In the genomic region with DNA sequence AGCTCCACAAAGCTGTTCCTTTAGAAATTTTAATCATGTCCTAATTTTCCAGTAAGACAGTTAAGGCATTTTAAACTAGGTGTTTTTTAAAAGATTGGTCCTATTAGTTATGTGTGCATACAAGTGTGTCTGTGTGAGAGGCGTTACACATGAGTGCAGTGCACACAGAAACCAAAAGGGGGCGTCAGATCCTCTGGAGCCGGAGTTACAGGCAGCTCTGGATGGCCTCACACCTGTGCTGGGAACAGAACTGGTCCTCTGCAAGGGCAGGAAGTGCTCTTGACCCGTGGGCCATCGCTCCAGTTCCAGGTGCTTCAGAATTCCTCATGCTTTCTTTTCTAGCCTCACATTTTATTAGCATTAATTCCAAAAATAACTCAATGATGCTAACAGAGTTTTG, we compare ENCODE assay signal across 25 mouse cellular contexts.
"Had no signal": no experiment of that assay in that cellular context is flagged by ENCODE, and none has a peak within 500 bp of the region (broad histone marks: within the 10 kb centered on the region; RNA-seq: fewer than 3 reads in every experiment).

No protein-coding gene starts in this region.

- H3K4me2 ChIP-seq: kidney, embryonic 15.5 days; limb, embryonic 13.5 days; liver, embryonic 12.5 days; liver, embryonic 15.5 days; lung, embryonic 15.5 days; midbrain, embryonic 11.5 days; neural tube, embryonic 12.5 days; neural tube, embryonic 15.5 days; stomach, embryonic 15.5 days had no signal

- ATAC-seq: liver, embryonic 12.5 days had no signal

- DNase-seq: kidney, adult 11 months; kidney, adult 8-10 months; kidney, postnatal 10 days; kidney, postnatal 36 days; liver; lung, adult 18-20 months; lung, postnatal 10 days; lung, postnatal 36 days; midbrain, embryonic 14.5 days; right cerebral cortex, adult 18-20 months; right cerebral cortex, postnatal 25 days; spleen, adult 18-20 months; thymus, adult 2 months; thymus, postnatal 25 days had no signal

- H3K9ac ChIP-seq: kidney, embryonic 15.5 days; limb, embryonic 13.5 days; liver, embryonic 12.5 days; liver, embryonic 15.5 days; lung, embryonic 15.5 days; neural tube, embryonic 12.5 days; neural tube, embryonic 15.5 days; stomach, embryonic 15.5 days had no signal

- H3K36me3 ChIP-seq: kidney, embryonic 15.5 days; limb, embryonic 10.5 days; limb, embryonic 13.5 days; liver, embryonic 12.5 days; liver, embryonic 15.5 days; lung, embryonic 15.5 days; neural tube, embryonic 12.5 days; neural tube, embryonic 15.5 days; stomach, embryonic 15.5 days had no signal

- H3K27me3 ChIP-seq: kidney, embryonic 15.5 days; limb, embryonic 13.5 days; liver, embryonic 12.5 days; liver, embryonic 15.5 days; lung, embryonic 15.5 days; megakaryocyte, embryonic 14.5 days; neural tube, embryonic 12.5 days; neural tube, embryonic 15.5 days; stomach, embryonic 15.5 days had no signal

- H3K9me3 ChIP-seq: kidney, embryonic 15.5 days; limb, embryonic 10.5 days; limb, embryonic 13.5 days; liver, embryonic 12.5 days; liver, embryonic 15.5 days; lung, embryonic 15.5 days; neural tube, embryonic 12.5 days; neural tube, embryonic 15.5 days; stomach, embryonic 15.5 days had no signal

- H3K27ac ChIP-seq: kidney, embryonic 15.5 days; limb, embryonic 10.5 days; limb, embryonic 13.5 days; liver, embryonic 12.5 days; liver, embryonic 15.5 days; lung, embryonic 15.5 days; neural tube, embryonic 12.5 days; neural tube, embryonic 15.5 days; stomach, embryonic 15.5 days had no signal

- H3K4me1 ChIP-seq: kidney, embryonic 15.5 days; limb, embryonic 10.5 days; limb, embryonic 13.5 days; liver, embryonic 12.5 days; liver, embryonic 15.5 days; lung, embryonic 15.5 days; megakaryocyte, embryonic 14.5 days; neural tube, embryonic 12.5 days; neural tube, embryonic 15.5 days; stomach, embryonic 15.5 days had no signal

- H3K4me3 ChIP-seq: kidney, embryonic 15.5 days; limb, embryonic 10.5 days; limb, embryonic 13.5 days; liver, embryonic 12.5 days; liver, embryonic 15.5 days; lung, embryonic 15.5 days; megakaryocyte, embryonic 14.5 days; neural tube, embryonic 12.5 days; neural tube, embryonic 15.5 days; stomach, embryonic 15.5 days had no signal
